Mouse (Mus musculus) kidney, embryonic 15.5 days (tissue): ENCODE data around the gene Dpyd. TPM values are rescaled to one million over a fixed set of nuclear protein-coding genes. Genes with fewer than 3 reads are reported as not detected.

Experiments
- ATAC-seq: fragments of 200-750 bp; cut with Nextera tagmentation; replicated peaks from 2 replicates; pipeline ENCODE4 v1.8.0; 2017; ENCODE audit warnings: moderate TSS enrichment; ENCODE audit not compliant: low FRiP score
- H3K27ac ChIP-seq: fragments of 300-500 bp; sonication (generic); 2 replicates; pipeline ENCODE4 v1.5.1; 2015; ENCODE audit warnings: mild to moderate bottlenecking, inconsistent platforms
- H3K27me3 ChIP-seq: fragments of 300-500 bp; sonication (generic); 2 replicates; pipeline ENCODE4 v1.6.1; 2015; ENCODE audit warnings: inconsistent platforms
- H3K36me3 ChIP-seq: fragments of 300-500 bp; sonication (generic); 2 replicates; pipeline ENCODE4 v1.6.1; 2015; ENCODE audit warnings: inconsistent platforms
- H3K4me1 ChIP-seq: fragments of 300-500 bp; sonication (generic); 2 replicates; pipeline ENCODE4 v1.6.1; 2015; ENCODE audit warnings: inconsistent platforms
- H3K4me2 ChIP-seq: fragments of 300-500 bp; sonication (generic); 2 replicates; pipeline ENCODE4 v1.6.1; 2015; ENCODE audit warnings: moderate library complexity, mild to moderate bottlenecking, inconsistent platforms
- H3K4me3 ChIP-seq: fragments of 300-500 bp; sonication (generic); replicated peaks from 2 replicates; pipeline ENCODE4 v1.5.1; 2015; ENCODE audit warnings: mild to moderate bottlenecking, inconsistent platforms
- H3K9ac ChIP-seq: fragments of 300-500 bp; sonication (generic); 2 replicates; pipeline ENCODE4 v1.6.1; 2015; ENCODE audit warnings: mild to moderate bottlenecking, inconsistent platforms
- H3K9me3 ChIP-seq: fragments of 300-500 bp; sonication (generic); replicated peaks from 2 replicates; pipeline ENCODE4 v1.6.1; 2016; ENCODE audit warnings: inconsistent platforms
- WGBS: fragments of 180-500 bp; shearing (Covaris S2); methylation state at CpG from one replicate; pipeline ENCODE4 v1.1.7; 2015; ENCODE audit warnings: mixed read lengths; 5-methylcytosine and 5-hydroxymethylcytosine counted together
- polyA plus RNA-seq: library from polyadenylated mRNA; unstranded; fragments of >200 nt; fragmentation: Nextera tagmentation; extraction: Ambion mirVana; gene quantifications from 2 replicates; pipeline ENCODE4 v1.2.1, GENCODE M21; 2015

The Dpyd gene
- polyA plus RNA-seq, 1 experiment from 2014 or later: 5.6 TPM

GRCm38 (mm10) chr3:118753623-118754022 is 191.7 kb downstream of the Dpyd start:
- Histone ChIP-seq H3K9me3 (no peaks in the 10 kb centered on the region), H3K4me2 (no peak overlapping the region), H3K27ac (no peak overlapping the region), H3K27me3 (no peaks in the 10 kb centered on the region), H3K9ac (no peak overlapping the region), H3K4me3 (no peak overlapping the region), H3K4me1 (no peaks in the 10 kb centered on the region), H3K36me3 (no peaks in the 10 kb centered on the region)
- 78% methylated on average over 2 of the region's 2 CpGs for WGBS
- no peak for ATAC-seq

GRCm38 (mm10) chr3:118756099-118756498 is 194.2 kb downstream of the Dpyd start:
- WGBS: 68% methylated on average over 1 of the region's 1 CpGs

GRCm38 (mm10) chr3:118812885-118813284 is 251.0 kb downstream of the Dpyd start:
- no peaks in the 10 kb centered on the region for H3K36me3 ChIP-seq
- H3K4me3 ChIP-seq: no peak overlapping the region
- no peak overlapping the region for H3K4me2 ChIP-seq
- no peaks in the 10 kb centered on the region for H3K9me3 ChIP-seq
- no peaks in the 10 kb centered on the region for H3K27me3 ChIP-seq
- H3K4me1 ChIP-seq: no peaks in the 10 kb centered on the region
- 79% methylated on average over 1 of the region's 1 CpGs for WGBS
- no peak for ATAC-seq
- H3K9ac ChIP-seq: no peak overlapping the region
- H3K27ac ChIP-seq: no peak overlapping the region

More at GRCm38 (mm10) chr3:118756099-118756498, 194.2 kb downstream of the Dpyd start:
- no peak for ATAC-seq
- Histone ChIP-seq H3K9me3 (no peaks in the 10 kb centered on the region), H3K4me2 (no peak overlapping the region), H3K9ac (no peak overlapping the region), H3K36me3 (no peaks in the 10 kb centered on the region), H3K4me3 (no peak overlapping the region), H3K27me3 (no peaks in the 10 kb centered on the region), H3K4me1 (no peaks in the 10 kb centered on the region), H3K27ac (no peak overlapping the region)

- WGBS: 38% methylated on average over 4 of the region's 4 CpGs
- H3K4me3 ChIP-seq: no peak overlapping the region
- no peaks in the 10 kb centered on the region for H3K36me3 ChIP-seq
- 0 out of 2 replicates have a peak, but pooled peaks cover 2% of the 10 kb centered on the region for H3K4me1 ChIP-seq
- no peaks in the 10 kb centered on the region for H3K27me3 ChIP-seq
- ATAC-seq: peak; percentile 29; the same call in 1 of the 2 replicates
- no peak overlapping the region for H3K9ac ChIP-seq
- H3K4me2 ChIP-seq: no peak overlapping the region
- H3K27ac ChIP-seq: no peak overlapping the region
- no peaks in the 10 kb centered on the region for H3K9me3 ChIP-seq
These were observed 288.9 kb downstream of the Dpyd start for GRCm38 (mm10) chr3:118850613-118851527.

- no peaks in the 10 kb centered on the region for H3K9me3 ChIP-seq
- H3K27me3 ChIP-seq: no peaks in the 10 kb centered on the region
- ATAC-seq: no peak
- WGBS: 85% methylated on average over 5 of the region's 5 CpGs
- H3K27ac ChIP-seq: no peak overlapping the region
- H3K4me3 ChIP-seq: no peak overlapping the region
- H3K4me1 ChIP-seq: 0 out of 2 replicates have a peak, but pooled peaks cover 2% of the 10 kb centered on the region
- H3K9ac ChIP-seq: no peak overlapping the region
- no peak overlapping the region for H3K4me2 ChIP-seq
- no peaks in the 10 kb centered on the region for H3K36me3 ChIP-seq
These were observed 290.8 kb downstream of the Dpyd start for GRCm38 (mm10) chr3:118852711-118853110.

- H3K27ac ChIP-seq: no peak overlapping the region
- no peaks in the 10 kb centered on the region for H3K27me3 ChIP-seq
- WGBS: 50% methylated on average over 7 of the region's 7 CpGs
- 0 out of 2 replicates have a peak, but pooled peaks cover 2% of the 10 kb centered on the region for H3K4me1 ChIP-seq
- H3K4me3 ChIP-seq: no peak overlapping the region
- no peak overlapping the region for H3K4me2 ChIP-seq
- H3K9ac ChIP-seq: no peak overlapping the region
- ATAC-seq: peak; percentile 73; the same call in 1 of the 2 replicates
- no peaks in the 10 kb centered on the region for H3K9me3 ChIP-seq
- no peaks in the 10 kb centered on the region for H3K36me3 ChIP-seq
These were observed 293.5 kb downstream of the Dpyd start for GRCm38 (mm10) chr3:118855411-118855810.

- Histone ChIP-seq H3K27ac (no peak overlapping the region), H3K9ac (no peak overlapping the region), H3K4me1 (no peaks in the 10 kb centered on the region), H3K4me3 (no peak overlapping the region), H3K36me3 (no peaks in the 10 kb centered on the region), H3K9me3 (no peaks in the 10 kb centered on the region), H3K27me3 (no peaks in the 10 kb centered on the region), H3K4me2 (no peak overlapping the region)
- 68% methylated on average over 10 of the region's 10 CpGs for WGBS
- no peak for ATAC-seq
These were observed 307.5 kb downstream of the Dpyd start for GRCm38 (mm10) chr3:118869113-118870107.

GRCm38 (mm10) chr3:118875871-118876270 is 313.9 kb downstream of the Dpyd start:
- no peaks in the 10 kb centered on the region for H3K36me3 ChIP-seq
- H3K9me3 ChIP-seq: no peaks in the 10 kb centered on the region
- no peak overlapping the region for H3K4me2 ChIP-seq
- H3K4me1 ChIP-seq: no peaks in the 10 kb centered on the region
- no peak overlapping the region for H3K27ac ChIP-seq
- no peak overlapping the region for H3K9ac ChIP-seq
- no peaks in the 10 kb centered on the region for H3K27me3 ChIP-seq
- no peak for ATAC-seq
- H3K4me3 ChIP-seq: no peak overlapping the region
- WGBS: 79% methylated on average over 2 of the region's 2 CpGs

GRCm38 (mm10) chr3:118899036-118899435 is 337.1 kb downstream of the Dpyd start:
- Histone ChIP-seq H3K4me1 (no peaks in the 10 kb centered on the region), H3K4me3 (no peak overlapping the region), H3K4me2 (no peak overlapping the region), H3K27me3 (no peaks in the 10 kb centered on the region), H3K27ac (no peak overlapping the region), H3K9me3 (no peaks in the 10 kb centered on the region), H3K9ac (no peak overlapping the region), H3K36me3 (no peaks in the 10 kb centered on the region)
- no peak for ATAC-seq
- WGBS: 88% methylated on average over 11 of the region's 11 CpGs

- no peaks in the 10 kb centered on the region for H3K4me1 ChIP-seq
- H3K4me2 ChIP-seq: no peak overlapping the region
- no peaks in the 10 kb centered on the region for H3K9me3 ChIP-seq
- H3K9ac ChIP-seq: no peak overlapping the region
- H3K27me3 ChIP-seq: no peaks in the 10 kb centered on the region
- no peak overlapping the region for H3K4me3 ChIP-seq
- no peak for ATAC-seq
- H3K36me3 ChIP-seq: no peaks in the 10 kb centered on the region
- WGBS: 95% methylated on average over 2 of the region's 2 CpGs
- H3K27ac ChIP-seq: no peak overlapping the region
These were observed 429.4 kb downstream of the Dpyd start for GRCm38 (mm10) chr3:118991312-118991711.

GRCm38 (mm10) chr3:118991793-118992192 is 429.9 kb downstream of the Dpyd start:
- Histone ChIP-seq H3K9ac (no peak overlapping the region), H3K4me2 (no peak overlapping the region), H3K9me3 (no peaks in the 10 kb centered on the region), H3K4me1 (no peaks in the 10 kb centered on the region), H3K27ac (no peak overlapping the region), H3K4me3 (no peak overlapping the region), H3K27me3 (no peaks in the 10 kb centered on the region), H3K36me3 (no peaks in the 10 kb centered on the region)
- ATAC-seq: no peak
- 77% methylated on average over 4 of the region's 4 CpGs for WGBS

- no peak overlapping the region for H3K4me3 ChIP-seq
- 69% methylated on average over 7 of the region's 7 CpGs for WGBS
- H3K4me2 ChIP-seq: no peak overlapping the region
- H3K9me3 ChIP-seq: no peaks in the 10 kb centered on the region
- no peaks in the 10 kb centered on the region for H3K36me3 ChIP-seq
- H3K9ac ChIP-seq: no peak overlapping the region
- no peaks in the 10 kb centered on the region for H3K27me3 ChIP-seq
- H3K4me1 ChIP-seq: no peaks in the 10 kb centered on the region
- ATAC-seq: no peak
- no peak overlapping the region for H3K27ac ChIP-seq
These were observed 459.3 kb downstream of the Dpyd start for GRCm38 (mm10) chr3:119021255-119021654.
